Mouse (Mus musculus) layer of hippocampus, postnatal 14 days (tissue): Measurements from ENCODE around the gene Odf4. TPM values are rescaled to one million over a fixed set of nuclear protein-coding genes. Genes with fewer than 3 reads are reported as not detected.
"Not testable (repeated sequence)": the region's sequence is repeated elsewhere in the genome, so short reads cannot be mapped to it uniquely, and the experiment has no call there.

Experiments
- DNase-seq, 2 experiments: peaks; one replicate each; pipeline ENCODE4 v3.0.0; 2021 to 2022; ENCODE audit warnings: low spot score in 2 of 2, mixed read lengths in 1 of 2
- long read RNA-seq, 2 experiments: library from polyadenylated mRNA; stranded (forward); transcript quantifications; one replicate each; pipeline ENCODE4 v2.0.0; 2021
- total RNA-seq, 2 experiments: library from RNA; stranded (reverse); gene quantifications; 2 replicates each; pipeline ENCODE4 v1.2.3; 2021

The Odf4 gene
- under 1 TPM; 0.33 to 0.41 TPM for total RNA-seq
- long read RNA-seq, experiment 1, result 0 reads
- long read RNA-seq, experiment 2, partial matches to known transcripts, result 0 of 2 reads
- long read RNA-seq, experiment 2, other reads (novel, unspliced or antisense), result 2 of 2 reads

GRCm38 (mm10) chr11:68926981-68927380 is at the start of gene Odf4:
Gene Odf4 (minus strand): TSS chr11:68927081.
- no peak for DNase-seq

GRCm38 (mm10) chr11:68975601-68976000 is 48.7 kb upstream of the Odf4 start:
- no peak for DNase-seq

- DNase-seq, result no peak
Measured at GRCm38 (mm10) chr11:68975085-68975484, 48.2 kb upstream of the Odf4 start, which contains the start of gene Rangrf. Gene Rangrf (minus strand): TSS chr11:68975185.

- DNase-seq, result no peak
Measured at GRCm38 (mm10) chr11:68974059-68974450, 47.2 kb upstream of the Odf4 start.

- peak; percentile 60 to 76 for DNase-seq
Measured at GRCm38 (mm10) chr11:68973250-68974058, 46.6 kb upstream of the Odf4 start.

GRCm38 (mm10) chr11:68970232-68970631 is 43.4 kb upstream of the Odf4 start:
- no peak for DNase-seq

- no peak for DNase-seq
Measured at GRCm38 (mm10) chr11:68968752-68969151, 41.9 kb upstream of the Odf4 start.

GRCm38 (mm10) chr11:68967337-68968282 is 40.7 kb upstream of the Odf4 start, which contains the start of gene Slc25a35:
Gene Slc25a35 (plus strand): TSS chr11:68968131.
- peak; percentile 86 to 89 for DNase-seq

- DNase-seq, result no peak
Measured at GRCm38 (mm10) chr11:68966554-68966953, 39.7 kb upstream of the Odf4 start.

- peak in 1 of 2 experiments; percentile 67 for DNase-seq
Measured at GRCm38 (mm10) chr11:68965845-68966244, 39.0 kb upstream of the Odf4 start.

- DNase-seq, result no peak
Measured at GRCm38 (mm10) chr11:68965050-68965449, 38.2 kb upstream of the Odf4 start.

GRCm38 (mm10) chr11:68963405-68963804 is 36.5 kb upstream of the Odf4 start:
- DNase-seq, result no peak

- not testable (repeated sequence) for DNase-seq
Measured at GRCm38 (mm10) chr11:68962159-68962558, 35.3 kb upstream of the Odf4 start.

GRCm38 (mm10) chr11:68961596-68961995 is 34.7 kb upstream of the Odf4 start:
- no peak for DNase-seq

- DNase-seq, result no peak
Measured at GRCm38 (mm10) chr11:68957971-68958370, 31.1 kb upstream of the Odf4 start.

- DNase-seq, result no peak
Measured at GRCm38 (mm10) chr11:68957308-68957707, 30.4 kb upstream of the Odf4 start, which contains the start of gene Arhgef15. Gene Arhgef15 (minus strand): TSS chr11:68957480.

GRCm38 (mm10) chr11:68956697-68957096 is 29.8 kb upstream of the Odf4 start:
- DNase-seq, result no peak

- DNase-seq, result no peak
Measured at GRCm38 (mm10) chr11:68956107-68956506, 29.2 kb upstream of the Odf4 start.

- no peak for DNase-seq
Measured at GRCm38 (mm10) chr11:68955473-68955872, 28.6 kb upstream of the Odf4 start.

GRCm38 (mm10) chr11:68954408-68954807 is 27.5 kb upstream of the Odf4 start:
- DNase-seq, result no peak

GRCm38 (mm10) chr11:68953903-68954302 is 27.0 kb upstream of the Odf4 start:
- DNase-seq, result no peak
